Mouse (Mus musculus) testis, adult 2 months (tissue): Measurements from ENCODE around the gene Tns1. TPM values are rescaled to one million over a fixed set of nuclear protein-coding genes. Genes with fewer than 3 reads are reported as not detected.

Experiments used
- H3K27ac ChIP-seq: fragments of 200-500 bp; 2 replicates; pipeline ENCODE4 v1.5.1; 2012; ENCODE audit warnings: low read depth, low read length; ENCODE audit not compliant: control insufficient read depth, insufficient read depth
- H3K27me3 ChIP-seq: fragments of 200-500 bp; 2 replicates; pipeline ENCODE4 v1.6.1; 2012; ENCODE audit warnings: mild to moderate bottlenecking, low read length, moderate library complexity; ENCODE audit not compliant: control insufficient read depth, insufficient read depth
- H3K36me3 ChIP-seq: fragments of 200-500 bp; 2 replicates; pipeline ENCODE4 v1.6.1; 2012; ENCODE audit warnings: mild to moderate bottlenecking, low read length; ENCODE audit not compliant: control insufficient read depth, insufficient read depth
- H3K4me1 ChIP-seq: fragments of 200-500 bp; 2 replicates; pipeline ENCODE4 v1.6.1; 2012; ENCODE audit warnings: low read length; ENCODE audit not compliant: control insufficient read depth, insufficient read depth
- H3K4me3 ChIP-seq: fragments of 200-500 bp; 2 replicates; pipeline ENCODE4 v1.5.1; 2012; ENCODE audit warnings: low read depth, mild to moderate bottlenecking, low read length, moderate library complexity, mixed read lengths; ENCODE audit not compliant: control insufficient read depth
- CTCF ChIP-seq: fragments of 200-500 bp; IDR thresholded peaks from 2 replicates; pipeline ENCODE4 v1.5.1; 2012; ENCODE audit warnings: low read depth, mild to moderate bottlenecking, inconsistent platforms, low read length, moderate library complexity; ENCODE audit not compliant: control insufficient read depth, insufficient read depth, insufficient replicate concordance
- POLR2A ChIP-seq: fragments of 200-500 bp; IDR thresholded peaks from 2 replicates; pipeline ENCODE4 v1.6.1; 2012; ENCODE audit warnings: low read depth, mild to moderate bottlenecking, inconsistent platforms, low read length, moderate library complexity; ENCODE audit not compliant: control insufficient read depth
- polyA plus RNA-seq: library from polyadenylated mRNA; depleted of rRNA; stranded (reverse); fragments of >200 nt; gene quantifications from 2 replicates; pipeline ENCODE4 v1.2.3, GENCODE M21; 2012

The Tns1 gene
- polyA plus RNA-seq, 1 experiment, result 422 TPM

DNA sequence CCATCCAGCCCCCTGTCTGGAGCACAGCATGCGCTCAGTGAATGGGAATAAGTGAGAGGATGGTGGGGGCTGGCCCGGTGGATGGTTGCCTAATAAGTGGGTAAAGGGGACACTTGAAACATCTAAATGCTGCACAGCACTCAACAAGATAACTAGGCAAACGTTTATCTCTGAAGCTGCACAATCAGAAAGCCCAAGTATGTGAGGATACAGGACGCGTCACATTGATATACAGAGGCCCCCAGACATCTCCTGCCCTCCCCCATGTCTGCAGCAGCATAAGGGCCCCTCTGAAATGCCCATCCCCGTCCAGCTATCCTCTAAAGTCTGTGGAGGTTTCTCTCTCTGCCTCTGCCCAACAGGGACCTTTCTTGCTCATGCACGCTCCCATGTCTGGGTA, 83.1 kb downstream of the Tns1 start:
- no peaks in the 10 kb centered on the region for H3K27me3 ChIP-seq
- H3K27ac ChIP-seq, result peak overlapping the region; percentile 37
- no peak overlapping the region for H3K4me3 ChIP-seq
- H3K36me3 ChIP-seq, result no peaks in the 10 kb centered on the region
- TF ChIP-seq CTCF (no peak), POLR2A (no peak)
- peaks cover 2% of the 10 kb centered on the region for H3K4me1 ChIP-seq

DNA sequence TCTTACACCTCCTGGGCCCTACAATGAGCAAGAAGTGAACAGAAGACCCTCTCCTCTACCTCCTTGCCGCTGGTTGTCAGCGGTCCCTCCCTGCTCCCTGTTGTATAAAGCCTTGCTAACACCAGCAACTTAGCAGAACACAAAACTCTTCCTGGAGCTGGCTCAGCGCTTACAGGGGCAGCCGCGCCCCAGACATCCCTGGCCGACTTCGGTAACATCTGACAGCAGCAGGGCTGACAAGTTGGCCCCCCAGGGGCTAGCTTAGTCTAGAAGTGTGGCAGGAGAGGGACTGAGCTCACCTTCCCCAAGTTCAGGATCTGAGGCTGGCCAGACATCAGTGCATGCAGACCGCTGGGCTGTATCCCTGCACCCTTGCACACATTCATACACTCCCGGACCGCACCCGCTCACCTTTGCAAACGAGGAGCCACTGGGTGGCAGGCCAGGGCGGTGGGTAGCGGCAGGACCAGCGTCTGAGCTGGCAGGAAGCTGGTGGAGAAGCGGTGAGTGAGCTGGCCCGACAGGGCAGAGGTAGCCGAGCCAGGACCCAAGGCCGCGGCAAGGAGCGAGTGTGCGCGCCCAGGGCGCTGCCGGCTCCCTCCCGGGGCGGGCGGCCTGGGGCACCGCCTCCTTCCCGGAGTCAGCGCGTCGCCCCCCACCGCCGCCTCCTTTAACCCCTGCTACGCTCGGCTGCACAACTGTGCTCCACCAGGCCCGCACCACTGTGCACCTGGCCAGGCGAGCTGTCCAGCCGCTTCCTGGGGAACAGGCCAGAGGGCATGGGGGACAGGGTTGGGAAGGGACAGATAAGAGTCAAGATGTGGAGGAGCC, 87.5 kb downstream of the Tns1 start:
- H3K27ac ChIP-seq, result peak overlapping the region; percentile 67

DNA sequence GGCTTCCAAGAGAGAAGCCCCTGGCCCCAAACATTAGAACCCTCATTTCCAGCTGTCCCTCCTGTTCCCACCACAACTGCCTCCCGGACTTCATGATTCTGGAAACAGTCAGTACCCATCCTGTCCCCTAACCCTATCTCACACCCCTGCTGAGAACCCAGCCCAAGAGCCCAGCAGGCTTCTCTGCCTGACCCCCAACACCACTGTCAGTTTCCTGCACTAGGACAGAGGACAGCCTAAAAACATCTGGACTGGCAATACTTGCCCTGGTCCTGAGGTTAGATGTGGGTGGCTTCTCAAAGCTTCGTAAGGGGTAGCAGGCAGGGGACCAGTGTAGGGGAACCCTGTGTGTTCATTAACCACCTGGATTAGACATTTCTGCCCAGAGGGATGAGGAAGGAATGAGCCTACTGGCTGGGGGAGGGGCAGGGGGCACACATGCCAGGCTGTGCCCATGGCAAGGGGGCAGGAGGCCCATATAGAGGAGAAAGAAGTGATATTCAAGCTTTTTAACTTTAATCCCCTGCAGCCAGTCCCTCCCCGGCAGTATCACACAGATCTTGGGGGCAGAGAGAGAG, 88.2 kb downstream of the Tns1 start:
- Histone ChIP-seq H3K27me3 (no peaks in the 10 kb centered on the region), H3K4me1 (peaks cover 6% of the 10 kb centered on the region), H3K4me3 (peak overlapping the region; percentile 75), H3K27ac (peak overlapping the region; percentile 67), H3K36me3 (no peaks in the 10 kb centered on the region)
- no peak for TF ChIP-seq CTCF
- no peak for TF ChIP-seq POLR2A

More for the DNA sequence above, 87.5 kb downstream of the Tns1 start:
- Histone ChIP-seq H3K36me3 (no peaks in the 10 kb centered on the region), H3K27me3 (no peaks in the 10 kb centered on the region), H3K4me3 (peak overlapping the region; percentile 75), H3K4me1 (peaks cover 2% of the 10 kb centered on the region)
- 0 out of 2 replicates have a peak, but pooled peaks have one; percentile 20 for TF ChIP-seq POLR2A
- no peak for TF ChIP-seq CTCF

DNA sequence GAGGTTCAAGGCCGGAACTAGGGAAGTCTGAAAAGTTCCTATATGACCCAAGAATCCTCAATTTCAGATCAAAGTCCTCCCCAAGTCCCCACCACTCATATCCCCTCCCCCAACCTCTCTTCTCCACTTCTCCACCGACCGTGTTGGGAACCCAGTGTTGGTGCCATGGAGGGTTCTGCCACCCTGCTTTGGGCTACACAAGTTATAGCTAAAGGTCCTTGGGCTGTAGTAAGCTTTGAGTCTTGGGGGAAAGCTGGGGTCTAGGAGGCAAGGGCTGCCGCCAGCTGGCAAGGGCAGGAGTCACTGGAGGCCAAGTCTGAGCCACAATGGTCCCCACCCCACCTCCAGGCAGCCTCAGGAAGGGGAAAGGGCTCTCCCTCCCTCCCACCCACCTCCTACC, 88.8 kb downstream of the Tns1 start:
- TF ChIP-seq CTCF (no peak), POLR2A (no peak)
- Histone ChIP-seq H3K36me3 (no peaks in the 10 kb centered on the region), H3K27me3 (no peaks in the 10 kb centered on the region), H3K4me3 (no peak overlapping the region; the same call in 1 of the 2 replicates), H3K4me1 (peaks cover 11% of the 10 kb centered on the region), H3K27ac (peak overlapping the region; percentile 49; the same call in 1 of the 2 replicates)

DNA sequence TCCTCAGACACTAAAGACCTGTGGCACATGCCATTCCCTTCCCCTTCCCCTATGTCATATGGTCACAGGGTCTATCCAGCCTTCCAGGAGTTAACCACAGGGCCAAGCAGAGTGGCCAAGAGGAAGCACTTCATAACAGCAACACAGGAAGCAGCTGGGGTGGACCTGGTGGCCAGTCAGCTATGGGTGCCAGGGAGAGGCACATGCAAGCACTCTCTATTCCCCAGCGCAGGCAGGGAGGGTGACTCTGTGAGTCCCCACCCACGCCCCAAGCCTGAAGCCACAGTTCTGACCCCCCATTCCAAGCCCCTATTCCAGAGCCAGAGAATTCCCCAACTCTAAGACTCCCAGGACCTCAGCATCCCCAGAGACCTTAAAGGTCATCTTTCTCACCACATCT, 89.5 kb downstream of the Tns1 start:
- Histone ChIP-seq H3K4me3 (no peak overlapping the region), H3K36me3 (no peaks in the 10 kb centered on the region), H3K27me3 (no peaks in the 10 kb centered on the region), H3K4me1 (peaks cover 11% of the 10 kb centered on the region), H3K27ac (peak overlapping the region; percentile 26)
- TF ChIP-seq POLR2A (no peak), CTCF (no peak)

DNA sequence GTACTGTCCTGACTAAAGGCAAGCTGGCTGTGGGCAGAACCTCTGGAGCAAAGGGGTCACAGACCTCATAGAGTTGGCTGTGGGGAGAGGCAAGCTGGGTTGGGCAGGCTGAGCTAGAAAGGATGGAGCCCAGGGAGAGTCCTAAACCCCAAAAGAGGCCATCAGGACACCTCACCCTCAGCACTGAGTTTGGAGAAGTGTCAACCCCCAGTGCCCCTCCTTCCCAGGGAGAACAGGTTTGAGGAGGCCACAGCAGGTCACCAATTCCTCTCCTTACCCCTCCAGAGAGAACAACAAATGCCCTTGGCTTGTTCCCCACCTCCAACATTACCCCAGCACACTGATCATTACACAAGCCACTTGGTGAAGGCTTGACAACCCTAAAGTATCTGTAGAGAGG, 90.0 kb downstream of the Tns1 start:
- no peak overlapping the region for H3K4me3 ChIP-seq
- H3K27ac ChIP-seq, result peak overlapping the region; percentile 26
- peaks cover 11% of the 10 kb centered on the region for H3K4me1 ChIP-seq
- no peaks in the 10 kb centered on the region for H3K27me3 ChIP-seq
- no peaks in the 10 kb centered on the region for H3K36me3 ChIP-seq
- TF ChIP-seq CTCF (no peak), POLR2A (no peak)

DNA sequence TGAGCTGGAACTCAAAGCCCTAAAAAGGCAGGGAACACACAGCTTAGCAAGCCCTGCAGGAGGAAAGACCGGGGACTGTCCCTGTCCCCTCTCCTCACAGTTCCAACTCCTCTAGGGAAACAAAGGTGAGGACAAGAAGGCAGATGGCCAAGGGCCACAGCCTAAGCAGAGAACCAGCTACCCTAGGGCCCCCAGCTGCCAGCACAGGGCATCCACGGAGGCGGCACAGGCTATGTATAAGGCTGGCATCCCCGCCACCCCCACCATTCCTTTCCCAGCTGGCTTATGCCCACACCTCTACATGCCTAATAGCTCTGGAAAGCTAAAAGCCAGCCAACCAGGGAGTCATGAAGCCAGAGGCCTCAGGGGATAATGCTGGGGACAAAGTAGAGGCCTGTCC, 90.8 kb downstream of the Tns1 start:
- peaks cover 11% of the 10 kb centered on the region for H3K4me1 ChIP-seq
- no peak overlapping the region for H3K27ac ChIP-seq

More for the DNA sequence above, 90.8 kb downstream of the Tns1 start:
- TF ChIP-seq POLR2A (no peak), CTCF (no peak)
- Histone ChIP-seq H3K4me3 (no peak overlapping the region), H3K27me3 (no peaks in the 10 kb centered on the region), H3K36me3 (no peaks in the 10 kb centered on the region)
